Mouse (Mus musculus): ENCODE data around the gene Aacs. TPM values are rescaled to one million over a fixed set of nuclear protein-coding genes. Genes with fewer than 3 reads are reported as not detected.
"Not testable (repeated sequence)": the region's sequence is repeated elsewhere in the genome, so short reads cannot be mapped to it uniquely, and the experiment has no call there.

The Aacs gene
- polyA plus RNA-seq, 1 experiment from 2014 or later, result 63.6 TPM

DNA sequence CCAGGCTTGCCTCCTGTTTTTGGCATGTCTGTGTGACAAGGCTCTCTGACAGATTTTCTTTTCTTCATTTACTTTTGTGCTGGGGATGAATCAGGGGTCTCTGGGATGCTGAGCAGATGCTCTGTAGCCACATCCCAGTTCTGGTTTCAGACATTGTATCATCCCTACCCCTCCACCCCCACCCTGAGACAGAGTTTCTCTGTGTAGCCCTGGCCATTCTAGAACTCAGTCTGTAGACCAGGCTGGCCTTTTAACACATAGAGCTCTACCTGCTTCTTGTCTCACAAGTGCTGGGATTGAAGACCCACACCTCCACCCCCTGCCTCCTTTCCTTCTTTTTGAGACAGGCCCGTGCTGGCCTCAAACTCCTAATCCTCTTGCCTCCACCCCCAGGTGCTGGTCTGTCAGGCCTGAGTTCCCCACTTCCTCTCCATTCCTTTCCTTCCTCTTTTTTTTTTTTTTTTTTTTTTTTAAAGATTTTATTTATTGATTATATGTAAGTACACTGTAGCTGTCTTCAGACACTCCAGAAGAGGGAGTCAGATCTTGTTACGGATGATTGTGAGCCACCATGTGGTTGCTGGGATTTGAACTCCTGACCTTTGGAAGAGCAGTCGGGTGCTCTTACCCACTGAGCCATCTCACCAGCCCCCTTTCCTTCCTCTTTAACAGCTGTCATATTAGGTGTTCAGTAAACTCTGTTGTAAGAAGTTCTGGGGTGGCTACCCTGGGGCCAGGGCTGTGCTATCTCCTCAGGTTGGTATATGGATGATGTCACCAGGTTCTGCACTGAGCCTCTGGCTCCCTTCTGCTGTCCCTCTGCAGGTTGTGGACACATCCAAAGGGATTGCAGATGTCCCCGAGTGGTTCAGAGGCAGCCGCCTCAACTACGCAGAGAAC is 8.3 kb downstream of the Aacs start:
- DNase-seq (no peak), ATAC-seq (ENCODE audit: low FRiP score, low TSS enrichment) (no peak)
- Histone ChIP-seq H3K9me3 (ENCODE audit: control insufficient read depth, low read length) (no peaks in the 10 kb centered on the region), H3K9ac (replicated peaks; ENCODE audit: low read length) (no peak overlapping the region), H3K27ac (replicated peaks; ENCODE audit: low read depth, low read length) (no peak overlapping the region), H3K27me3 (ENCODE audit: control insufficient read depth, insufficient read depth, low read length) (no peaks in the 10 kb centered on the region), H3K4me2 (ENCODE audit: low read length) (no peak overlapping the region), H3K4me1 (ENCODE audit: control insufficient read depth, insufficient read depth, low read length) (no peaks in the 10 kb centered on the region), H3K4me3 (replicated peaks; ENCODE audit: low read depth, low read length) (no peak overlapping the region), H3K36me3 (ENCODE audit: control insufficient read depth, insufficient read depth, low read length) (peaks cover 36% of the 10 kb centered on the region)
- WGBS, result 81% methylated on average over 5 of the region's 6 CpGs

DNA sequence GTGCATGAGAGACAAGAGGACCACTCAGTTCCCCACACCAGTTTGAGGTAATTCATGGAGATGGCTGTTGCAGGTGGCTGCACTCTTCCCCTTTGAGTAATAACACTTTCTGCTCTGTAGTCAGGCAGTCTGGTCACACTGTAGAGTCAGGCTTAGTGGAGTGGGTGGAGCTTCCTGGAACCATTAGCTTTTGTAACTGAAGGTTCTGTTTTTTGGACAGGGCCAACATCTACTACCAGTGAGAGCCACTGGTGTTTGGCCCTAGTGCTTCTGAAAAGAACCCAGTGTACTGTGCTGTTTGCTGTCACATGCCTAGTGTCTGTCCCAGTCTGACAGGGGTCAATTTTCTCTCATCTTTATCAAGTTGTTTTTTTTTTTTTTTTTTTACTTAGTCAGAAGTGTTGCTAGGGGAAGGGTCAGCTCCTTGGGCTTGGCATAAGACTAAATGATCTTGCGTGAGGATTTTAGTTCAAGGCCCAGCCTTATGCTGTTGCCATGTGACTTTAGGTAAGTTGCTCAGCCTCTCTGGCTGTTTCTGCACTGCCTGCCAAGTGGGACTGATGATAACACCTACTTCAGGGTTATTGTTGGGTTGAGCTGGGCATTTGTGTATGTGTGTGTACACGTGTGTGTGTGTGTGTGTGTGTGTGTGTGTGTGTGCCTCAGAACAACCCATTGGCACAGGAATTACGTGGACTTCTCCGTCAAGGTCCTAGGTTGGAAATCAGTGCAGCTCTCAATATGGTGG is 9.6 kb downstream of the Aacs start:
- no peak overlapping the region for H3K9ac ChIP-seq (replicated peaks; ENCODE audit: low read length)
- no peaks in the 10 kb centered on the region for H3K27me3 ChIP-seq (ENCODE audit: control insufficient read depth, insufficient read depth, low read length)
- no peak overlapping the region for H3K4me2 ChIP-seq (ENCODE audit: low read length)
- no peak overlapping the region for H3K4me3 ChIP-seq (replicated peaks; ENCODE audit: low read depth, low read length)
- no peak overlapping the region for H3K27ac ChIP-seq (replicated peaks; ENCODE audit: low read depth, low read length)
- WGBS, result 94% methylated on average over 4 of the region's 4 CpGs
- H3K36me3 ChIP-seq (ENCODE audit: control insufficient read depth, insufficient read depth, low read length), result peaks cover 44% of the 10 kb centered on the region
- no peaks in the 10 kb centered on the region for H3K9me3 ChIP-seq (ENCODE audit: control insufficient read depth, low read length)
- no peak for DNase-seq
- no peak for ATAC-seq (ENCODE audit: low FRiP score, low TSS enrichment)
- H3K4me1 ChIP-seq (ENCODE audit: control insufficient read depth, insufficient read depth, low read length), result no peaks in the 10 kb centered on the region

DNA sequence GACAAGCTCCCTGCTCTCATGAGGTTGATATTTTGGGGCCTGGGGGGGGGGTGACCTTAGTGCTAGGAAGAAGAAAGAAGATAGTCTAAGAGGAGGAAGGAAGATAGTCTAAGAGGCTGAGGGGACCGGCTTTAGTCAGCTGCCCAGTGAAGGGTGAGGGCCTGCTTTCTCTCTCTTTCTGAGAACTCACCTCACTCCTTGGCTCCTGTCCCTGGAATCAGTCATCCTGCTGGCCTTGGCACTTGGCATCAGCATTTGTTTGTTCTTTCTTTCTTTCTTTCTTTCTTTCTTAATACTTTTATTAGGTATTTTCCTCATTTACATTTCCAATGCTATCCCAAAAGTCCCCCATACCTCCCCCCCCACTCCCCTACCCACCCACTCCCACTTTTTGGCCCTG is 10.5 kb downstream of the Aacs start:
- H3K27ac ChIP-seq (replicated peaks; ENCODE audit: low read depth, low read length), result no peak overlapping the region
- H3K4me3 ChIP-seq (replicated peaks; ENCODE audit: low read depth, low read length), result no peak overlapping the region
- no peak overlapping the region for H3K4me2 ChIP-seq (ENCODE audit: low read length)
- no peaks in the 10 kb centered on the region for H3K27me3 ChIP-seq (ENCODE audit: control insufficient read depth, insufficient read depth, low read length)
- H3K36me3 ChIP-seq (ENCODE audit: control insufficient read depth, insufficient read depth, low read length), result peaks cover 51% of the 10 kb centered on the region
- DNase-seq, result no peak
- no peak overlapping the region for H3K9ac ChIP-seq (replicated peaks; ENCODE audit: low read length)
- no peaks in the 10 kb centered on the region for H3K4me1 ChIP-seq (ENCODE audit: control insufficient read depth, insufficient read depth, low read length)
- WGBS, result 82% methylated on average over 1 of the region's 1 CpGs
- no peaks in the 10 kb centered on the region for H3K9me3 ChIP-seq (ENCODE audit: control insufficient read depth, low read length)
- ATAC-seq (ENCODE audit: low FRiP score, low TSS enrichment), result no peak

DNA sequence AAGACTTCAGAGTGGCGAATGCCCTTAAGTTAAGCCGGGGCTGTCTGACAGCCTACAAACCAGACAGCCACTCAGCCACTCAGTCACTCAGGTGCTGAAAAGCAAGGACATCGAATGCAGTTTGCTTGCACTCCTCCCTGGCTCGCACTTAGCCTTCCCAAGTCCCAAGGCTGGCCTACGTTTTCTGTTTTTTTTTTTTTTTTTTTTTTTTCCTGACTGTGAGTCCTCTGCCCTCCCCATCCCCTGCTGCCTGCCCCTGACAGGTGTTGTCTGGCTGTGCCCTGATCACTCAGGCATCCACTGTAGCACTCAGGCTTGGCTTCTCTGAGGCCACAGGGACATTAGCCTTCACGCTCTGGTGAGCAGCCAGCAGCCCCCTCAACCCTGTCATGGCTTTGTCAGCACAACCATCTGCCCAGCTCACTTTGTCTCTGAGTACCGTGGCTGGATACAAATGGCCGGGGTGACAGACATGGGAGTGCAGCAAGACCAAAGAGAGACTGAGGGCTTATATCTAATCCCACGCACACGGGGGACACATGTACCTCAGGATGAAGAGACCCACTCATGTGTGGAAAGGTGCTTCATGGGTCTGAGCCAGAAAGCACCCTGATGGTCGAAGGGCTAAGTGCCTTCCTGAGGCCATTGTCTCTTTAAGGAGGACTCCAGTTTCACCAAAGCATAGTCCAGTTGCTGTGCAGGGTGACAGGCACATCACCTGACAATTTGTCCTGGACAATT is 11.9 kb downstream of the Aacs start:
- H3K4me3 ChIP-seq (replicated peaks; ENCODE audit: low read depth, low read length), result no peak overlapping the region
- peak; percentile 53 for DNase-seq
- peaks cover 65% of the 10 kb centered on the region for H3K36me3 ChIP-seq (ENCODE audit: control insufficient read depth, insufficient read depth, low read length)
- 0 out of 2 replicates have a peak overlapping the region, but pooled peaks have one; percentile 29 for H3K9ac ChIP-seq (replicated peaks; ENCODE audit: low read length)
- H3K4me2 ChIP-seq (ENCODE audit: low read length), result no peak overlapping the region
- H3K27me3 ChIP-seq (ENCODE audit: control insufficient read depth, insufficient read depth, low read length), result no peaks in the 10 kb centered on the region
- H3K27ac ChIP-seq (replicated peaks; ENCODE audit: low read depth, low read length), result peak overlapping the region; percentile 60
- no peaks in the 10 kb centered on the region for H3K9me3 ChIP-seq (ENCODE audit: control insufficient read depth, low read length)
- WGBS, result 28% methylated on average over 11 of the region's 11 CpGs
- ATAC-seq (ENCODE audit: low FRiP score, low TSS enrichment), result no peak
- H3K4me1 ChIP-seq (ENCODE audit: control insufficient read depth, insufficient read depth, low read length), result no peaks in the 10 kb centered on the region

DNA sequence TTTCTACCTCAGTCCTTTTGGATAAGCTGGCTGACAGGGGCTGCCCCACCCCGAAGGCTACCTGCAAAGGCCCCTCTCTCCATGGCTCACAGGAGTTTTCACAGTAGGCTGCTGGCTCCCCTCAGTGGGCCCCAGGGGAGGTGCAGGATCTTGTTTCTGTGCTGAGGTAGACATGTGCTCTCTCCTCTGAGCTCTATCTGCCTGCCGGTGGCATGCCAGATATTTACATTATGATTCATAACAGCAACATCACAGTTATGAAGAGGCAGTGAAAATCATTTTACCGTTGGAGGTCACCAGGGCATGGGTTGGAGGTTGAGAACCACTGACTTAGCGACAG is 12.5 kb downstream of the Aacs start:
- 66% methylated on average over 4 of the region's 4 CpGs for WGBS
- DNase-seq (peak; percentile 34), ATAC-seq (ENCODE audit: low FRiP score, low TSS enrichment) (no peak)

DNA sequence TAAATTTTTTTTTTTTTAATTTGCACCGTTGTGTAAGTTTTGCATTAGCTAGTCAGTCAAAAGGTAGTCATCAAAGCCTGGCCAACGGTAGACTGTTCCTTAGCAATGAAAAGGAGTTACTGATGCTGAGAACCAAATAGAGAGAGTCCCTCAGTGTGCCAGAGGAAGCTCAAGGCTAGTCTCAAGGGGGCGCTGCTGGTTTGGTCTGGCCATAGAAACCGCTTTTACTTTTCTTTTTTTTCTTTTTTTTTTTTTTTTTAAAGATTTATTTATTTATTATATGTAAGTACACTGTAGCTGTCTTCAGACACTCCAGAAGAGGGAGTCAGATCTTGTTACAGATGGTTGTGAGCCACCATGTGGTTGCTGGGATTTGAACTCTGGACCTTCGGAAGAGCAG is 13.3 kb downstream of the Aacs start:
- H3K27me3 ChIP-seq (ENCODE audit: control insufficient read depth, insufficient read depth, low read length); DNase-seq; H3K9me3 ChIP-seq (ENCODE audit: control insufficient read depth, low read length); H3K9ac ChIP-seq (replicated peaks; ENCODE audit: low read length); H3K27ac ChIP-seq (replicated peaks; ENCODE audit: low read depth, low read length); ATAC-seq (ENCODE audit: low FRiP score, low TSS enrichment); H3K4me2 ChIP-seq (ENCODE audit: low read length); H3K4me1 ChIP-seq (ENCODE audit: control insufficient read depth, insufficient read depth, low read length); H3K4me3 ChIP-seq (replicated peaks; ENCODE audit: low read depth, low read length): not testable (repeated sequence)
- peaks cover 58% of the 10 kb centered on the region for H3K36me3 ChIP-seq (ENCODE audit: control insufficient read depth, insufficient read depth, low read length)
- WGBS, result 93% methylated on average over 5 of the region's 5 CpGs

More for the DNA sequence above, 12.5 kb downstream of the Aacs start:
- Histone ChIP-seq H3K27me3 (ENCODE audit: control insufficient read depth, insufficient read depth, low read length) (no peaks in the 10 kb centered on the region), H3K4me3 (replicated peaks; ENCODE audit: low read depth, low read length) (no peak overlapping the region), H3K4me1 (ENCODE audit: control insufficient read depth, insufficient read depth, low read length) (no peaks in the 10 kb centered on the region), H3K9ac (replicated peaks; ENCODE audit: low read length) (no peak overlapping the region), H3K9me3 (ENCODE audit: control insufficient read depth, low read length) (no peaks in the 10 kb centered on the region), H3K4me2 (ENCODE audit: low read length) (no peak overlapping the region), H3K36me3 (ENCODE audit: control insufficient read depth, insufficient read depth, low read length) (peaks cover 63% of the 10 kb centered on the region), H3K27ac (replicated peaks; ENCODE audit: low read depth, low read length) (peak overlapping the region; percentile 60; the same call in 1 of the 2 replicates)

DNA sequence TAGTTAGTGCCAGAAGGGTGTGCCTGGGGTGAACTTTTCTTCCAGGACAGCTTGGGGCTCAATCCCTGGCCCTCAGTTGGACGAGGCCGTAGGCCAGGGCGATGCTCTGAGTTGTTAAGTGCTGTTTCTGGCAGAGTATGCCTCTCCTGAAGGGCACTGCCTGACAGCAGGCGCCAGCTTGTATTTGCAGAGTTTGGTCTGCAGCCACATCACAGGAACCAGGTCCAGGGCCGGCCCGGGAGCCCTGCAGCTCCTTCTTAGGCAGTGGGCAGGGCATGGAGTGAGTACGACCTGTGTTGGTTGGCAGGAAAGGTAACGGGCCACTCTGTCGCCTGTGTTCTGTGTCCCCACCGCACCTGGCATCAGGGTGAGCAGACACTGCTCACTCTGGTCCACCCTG is 15.5 kb downstream of the Aacs start:
- peaks cover 59% of the 10 kb centered on the region for H3K36me3 ChIP-seq (ENCODE audit: control insufficient read depth, insufficient read depth, low read length)
- no peaks in the 10 kb centered on the region for H3K4me1 ChIP-seq (ENCODE audit: control insufficient read depth, insufficient read depth, low read length)
- H3K9me3 ChIP-seq (ENCODE audit: control insufficient read depth, low read length), result no peaks in the 10 kb centered on the region
- no peak overlapping the region for H3K4me2 ChIP-seq (ENCODE audit: low read length)
- DNase-seq, result no peak
- WGBS, result 85% methylated on average over 10 of the region's 10 CpGs
- H3K27me3 ChIP-seq (ENCODE audit: control insufficient read depth, insufficient read depth, low read length), result no peaks in the 10 kb centered on the region
- H3K4me3 ChIP-seq (replicated peaks; ENCODE audit: low read depth, low read length), result no peak overlapping the region
- ATAC-seq (ENCODE audit: low FRiP score, low TSS enrichment), result no peak
- no peak overlapping the region for H3K9ac ChIP-seq (replicated peaks; ENCODE audit: low read length)
- H3K27ac ChIP-seq (replicated peaks; ENCODE audit: low read depth, low read length), result no peak overlapping the region

DNA sequence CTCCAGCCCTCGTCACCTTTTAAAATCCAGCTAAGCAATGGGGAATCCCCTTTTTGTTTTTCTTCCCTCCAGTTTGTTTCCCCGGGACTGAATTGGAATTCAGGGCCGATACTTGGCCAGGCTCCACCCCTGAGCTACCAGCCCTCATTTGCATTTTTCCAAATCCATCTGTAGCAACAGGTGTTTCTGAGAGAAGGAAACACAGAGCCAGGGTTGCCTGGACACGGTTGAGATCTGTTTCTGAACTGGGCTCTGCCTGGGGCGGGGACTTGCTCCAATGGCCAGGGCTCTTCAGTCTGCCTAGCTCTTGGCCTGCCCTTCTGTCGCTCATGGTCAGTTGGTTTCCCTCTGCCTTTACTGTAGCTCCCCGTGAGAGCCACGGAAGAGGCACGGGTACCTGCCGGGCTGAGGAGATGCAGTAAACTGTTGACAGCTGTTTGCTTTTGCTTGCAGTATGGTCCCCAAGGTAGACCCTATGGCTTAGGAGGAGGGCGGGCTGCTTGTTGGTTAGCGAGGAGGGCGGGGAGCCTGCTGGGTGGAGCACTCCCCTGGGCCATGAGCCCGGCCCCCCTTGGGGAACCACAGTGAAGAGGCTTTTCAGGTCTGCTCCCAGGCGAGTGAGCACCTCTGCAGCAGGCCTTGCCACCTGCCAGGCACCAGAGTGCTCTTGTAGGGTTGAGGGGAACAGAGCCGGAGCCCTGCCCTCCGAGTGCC is 16.9 kb downstream of the Aacs start:
- DNase-seq (peak; percentile 8), ATAC-seq (ENCODE audit: low FRiP score, low TSS enrichment) (no peak)
- WGBS, result 53% methylated on average over 17 of the region's 17 CpGs
- Histone ChIP-seq H3K4me2 (ENCODE audit: low read length) (no peak overlapping the region), H3K4me1 (ENCODE audit: control insufficient read depth, insufficient read depth, low read length) (no peaks in the 10 kb centered on the region), H3K27ac (replicated peaks; ENCODE audit: low read depth, low read length) (no peak overlapping the region), H3K9ac (replicated peaks; ENCODE audit: low read length) (no peak overlapping the region), H3K27me3 (ENCODE audit: control insufficient read depth, insufficient read depth, low read length) (no peaks in the 10 kb centered on the region), H3K9me3 (ENCODE audit: control insufficient read depth, low read length) (no peaks in the 10 kb centered on the region), H3K4me3 (replicated peaks; ENCODE audit: low read depth, low read length) (no peak overlapping the region), H3K36me3 (ENCODE audit: control insufficient read depth, insufficient read depth, low read length) (peaks cover 55% of the 10 kb centered on the region)

Measured in midbrain, embryonic 14.5 days (tissue).